Mouse (Mus musculus) mesoderm, embryonic 11.5 days (tissue): ENCODE results near the gene Hoxd3.
A peak's percentile ranks its signal among the peaks of the same experiment; 100 is the strongest.

Source experiments
- DNase-seq: peaks from one replicate; pipeline ENCODE4 v3.0.0-alpha.2; 2012; ENCODE audit warnings: low read depth, low spot score

Hoxd3 gene

DNA sequence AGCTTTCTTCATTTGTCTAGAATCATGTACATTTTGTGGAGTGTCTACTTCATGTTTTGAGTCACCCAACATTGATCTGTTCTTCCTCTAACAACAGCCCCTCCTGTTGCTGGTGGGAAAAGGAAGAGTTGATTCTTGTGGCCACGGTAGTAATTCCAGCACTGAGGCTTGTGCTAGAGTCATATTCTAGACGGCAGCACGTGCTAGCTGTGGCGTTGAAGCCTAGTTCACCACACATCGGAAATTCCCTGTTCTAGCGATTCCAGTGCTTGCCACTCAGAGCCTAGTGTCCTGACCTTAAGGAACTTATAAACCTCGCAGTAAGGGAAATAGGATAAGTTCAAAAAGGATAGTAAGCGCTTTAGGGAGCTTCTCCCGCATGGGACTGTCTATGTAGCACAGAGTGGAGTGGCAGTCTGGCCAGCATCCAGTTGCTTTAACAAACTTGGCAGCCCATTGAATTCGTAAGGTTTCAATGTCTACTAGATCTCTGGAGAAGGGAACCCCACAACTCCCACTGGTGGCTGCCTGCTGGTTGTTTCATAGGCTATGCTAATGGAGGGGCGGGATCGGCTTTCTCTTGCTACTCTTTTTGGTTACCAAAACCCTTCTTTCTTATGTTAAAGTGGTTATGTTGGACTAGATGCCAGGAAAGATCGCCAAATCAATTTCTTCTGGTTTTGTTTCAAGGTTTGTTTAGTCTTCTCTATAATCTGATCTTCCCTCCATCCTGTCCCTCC, 66.0 kb downstream of the Hoxd3 start:
- no peak for DNase-seq

GRCm38 (mm10) chr2:74781386-74781785, 69.7 kb downstream of the Hoxd3 start:
- DNase-seq: peak; percentile 56

DNA sequence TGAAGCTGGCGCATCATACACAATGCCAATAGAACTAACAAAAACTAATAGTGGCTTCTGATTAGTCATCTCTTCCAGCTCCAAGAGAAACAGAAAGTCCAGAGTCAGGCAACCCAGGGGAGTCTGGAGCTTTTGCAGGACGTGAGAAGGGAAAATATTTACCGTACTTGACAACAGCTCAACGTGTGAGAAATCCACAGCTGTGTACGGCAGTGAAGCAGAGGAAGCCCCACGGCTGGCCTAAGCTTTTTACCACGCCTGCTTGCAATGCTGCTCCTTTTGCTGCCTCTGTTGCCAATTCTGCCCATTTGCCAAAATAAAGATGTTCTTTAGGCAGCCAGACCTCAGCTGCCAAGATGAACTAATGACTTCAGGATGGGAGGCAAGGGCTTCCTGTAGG, 83.8 kb downstream of the Hoxd3 start:
- peak; percentile 28 for DNase-seq
